ENCODE assay signal across 25 mouse cellular contexts in genomic region chr4:128683706-128684105, GRCm38 (mm10). TPM values are rescaled to one million over a fixed set of nuclear protein-coding genes. Genes with fewer than 3 reads are reported as not detected.
DNase-seq lines count a peak whose midpoint lies in the region; ATAC-seq lines count a peak whose summit lies in the region.
"Had no signal": no experiment of that assay in that cellular context is flagged by ENCODE, and none has a peak within 500 bp of the region (broad histone marks: within the 10 kb centered on the region; RNA-seq: fewer than 3 reads in every experiment).

No protein-coding gene starts in this region.

- ATAC-seq in forebrain, embryonic 11.5 days (replicated peaks; ENCODE audit: low FRiP score), result no peak
- no peak for ATAC-seq in forebrain, embryonic 15.5 days (replicated peaks)
- no peak; the same call in 1 of the 2 replicates for ATAC-seq in midbrain, embryonic 16.5 days
- ATAC-seq in neural tube, embryonic 14.5 days (ENCODE audit: low read depth), result peak; percentile 7; the same call in 1 of the 2 replicates
- ATAC-seq: activated CD4-positive, CD25-positive, alpha-beta regulatory T cell, adult 4 months; liver, postnatal 0 days; Patski had no signal

- DNase-seq in forebrain, embryonic 11.5 days (ENCODE audit: low spot score), result peak; percentile 0
- no peak for DNase-seq in midbrain, embryonic 10.5 days (ENCODE audit: low spot score)
- DNase-seq in mesoderm, embryonic 11.5 days (ENCODE audit: low read depth, low spot score), result peak; percentile 26
- no peak for DNase-seq in right cerebral cortex, postnatal 14 days
- no peak for DNase-seq in layer of hippocampus, postnatal 14 days (ENCODE audit: low spot score in 2 of 2)
- DNase-seq: adrenal gland, postnatal 10 days; cerebellum, adult 9-11 months; gastrocnemius, adult 2 months; heart, postnatal 4 days; kidney, adult 11 months; liver; liver, postnatal 0 days; lung, postnatal 14 days; retina, postnatal 1 day; right cerebral cortex, postnatal 4 days; thymus, adult 2 months had no signal

- peaks cover 5% of the 10 kb centered on the region; the same call in 1 of the 2 replicates for H3K4me1 ChIP-seq in forebrain, embryonic 11.5 days (replicated peaks; ENCODE audit: control insufficient read depth, insufficient read depth, low read length)
- peaks cover 17% of the 10 kb centered on the region for H3K4me1 ChIP-seq in forebrain, embryonic 15.5 days
- H3K4me1 ChIP-seq in midbrain, embryonic 10.5 days, result peaks cover 41% of the 10 kb centered on the region
- peaks cover 22% of the 10 kb centered on the region for H3K4me1 ChIP-seq in midbrain, embryonic 16.5 days (ENCODE audit: control insufficient read depth, insufficient read depth, low read length)
- peaks cover 33% of the 10 kb centered on the region for H3K4me1 ChIP-seq in neural tube, embryonic 14.5 days (ENCODE audit: control insufficient read depth, insufficient read depth, low read length)

- no peak overlapping the region for H3K4me3 ChIP-seq in forebrain, embryonic 11.5 days (ENCODE audit: low read depth, low read length)
- H3K4me3 ChIP-seq in forebrain, embryonic 15.5 days, result no peak overlapping the region
- no peak overlapping the region for H3K4me3 ChIP-seq in midbrain, embryonic 10.5 days
- no peak overlapping the region for H3K4me3 ChIP-seq in midbrain, embryonic 16.5 days (ENCODE audit: low read depth, low read length)
- no peak overlapping the region for H3K4me3 ChIP-seq in neural tube, embryonic 14.5 days (ENCODE audit: low read depth, low read length)
- H3K4me3 ChIP-seq: embryonic facial prominence, embryonic 12.5 days; erythroblast, embryonic 14.5 days; gastrocnemius, adult 2 months; heart, embryonic 13.5 days; megakaryocyte, embryonic 14.5 days had no signal

- H3K27ac ChIP-seq in forebrain, embryonic 11.5 days (ENCODE audit: low read depth, low read length), result no peak overlapping the region
- no peak overlapping the region for H3K27ac ChIP-seq in forebrain, embryonic 15.5 days (replicated peaks)
- H3K27ac ChIP-seq in midbrain, embryonic 10.5 days (replicated peaks), result peak overlapping the region; percentile 55; the same call in 1 of the 2 replicates
- H3K27ac ChIP-seq in midbrain, embryonic 16.5 days (ENCODE audit: low read length), result no peak overlapping the region
- peak overlapping the region; percentile 70 for H3K27ac ChIP-seq in neural tube, embryonic 14.5 days (ENCODE audit: low read depth, low read length)
- H3K27ac ChIP-seq: embryonic facial prominence, embryonic 12.5 days; gastrocnemius, adult 2 months; heart, embryonic 13.5 days had no signal

- H3K4me2 ChIP-seq in forebrain, embryonic 11.5 days (ENCODE audit: low read depth, low read length, severe bottlenecking), result no peak overlapping the region
- H3K4me2 ChIP-seq in forebrain, embryonic 15.5 days (replicated peaks), result no peak overlapping the region
- no peak overlapping the region for H3K4me2 ChIP-seq in midbrain, embryonic 16.5 days (ENCODE audit: low read length)
- no peak overlapping the region for H3K4me2 ChIP-seq in neural tube, embryonic 14.5 days (ENCODE audit: low read depth, low read length)
- H3K4me2 ChIP-seq: embryonic facial prominence, embryonic 12.5 days; heart, embryonic 13.5 days had no signal

- no peaks in the 10 kb centered on the region for H3K9me3 ChIP-seq in forebrain, embryonic 11.5 days (ENCODE audit: control insufficient read depth, low read length)
- H3K9me3 ChIP-seq in forebrain, embryonic 15.5 days, result no peaks in the 10 kb centered on the region
- H3K9me3 ChIP-seq in midbrain, embryonic 10.5 days (replicated peaks), result peaks cover 7% of the 10 kb centered on the region; the same call in 1 of the 2 replicates
- H3K9me3 ChIP-seq in midbrain, embryonic 16.5 days (replicated peaks; ENCODE audit: control insufficient read depth, low read length, poor library complexity, severe bottlenecking), result no peaks in the 10 kb centered on the region; the same call in 1 of the 2 replicates
- no peaks in the 10 kb centered on the region for H3K9me3 ChIP-seq in neural tube, embryonic 14.5 days (ENCODE audit: control insufficient read depth, low read length)
- H3K9me3 ChIP-seq: embryonic facial prominence, embryonic 12.5 days; heart, embryonic 13.5 days; megakaryocyte, embryonic 14.5 days had no signal

- H3K27me3 ChIP-seq in forebrain, embryonic 11.5 days (ENCODE audit: control insufficient read depth, insufficient read depth, low read length), result no peaks in the 10 kb centered on the region
- H3K27me3 ChIP-seq in forebrain, embryonic 15.5 days, result no peaks in the 10 kb centered on the region
- H3K27me3 ChIP-seq in midbrain, embryonic 10.5 days (ENCODE audit: low read depth, poor library complexity, severe bottlenecking), result 0 out of 2 replicates have a peak, but pooled peaks cover 5% of the 10 kb centered on the region
- no peaks in the 10 kb centered on the region for H3K27me3 ChIP-seq in midbrain, embryonic 16.5 days (ENCODE audit: control insufficient read depth, insufficient read depth, low read depth, low read length)
- H3K27me3 ChIP-seq in neural tube, embryonic 14.5 days (ENCODE audit: control insufficient read depth, insufficient read depth, low read length), result no peaks in the 10 kb centered on the region
- H3K27me3 ChIP-seq: embryonic facial prominence, embryonic 12.5 days; megakaryocyte, embryonic 14.5 days; Patski had no signal

- no peaks in the 10 kb centered on the region for H3K36me3 ChIP-seq in forebrain, embryonic 11.5 days (ENCODE audit: control insufficient read depth, insufficient read depth, low read length)
- no peaks in the 10 kb centered on the region for H3K36me3 ChIP-seq in forebrain, embryonic 15.5 days
- no peaks in the 10 kb centered on the region for H3K36me3 ChIP-seq in midbrain, embryonic 10.5 days
- no peaks in the 10 kb centered on the region for H3K36me3 ChIP-seq in midbrain, embryonic 16.5 days (ENCODE audit: control insufficient read depth, insufficient read depth, low read length)
- no peaks in the 10 kb centered on the region for H3K36me3 ChIP-seq in neural tube, embryonic 14.5 days (ENCODE audit: control insufficient read depth, insufficient read depth, low read length)
- H3K36me3 ChIP-seq: embryonic facial prominence, embryonic 12.5 days; heart, embryonic 13.5 days had no signal

- no peak overlapping the region for H3K9ac ChIP-seq in forebrain, embryonic 11.5 days (ENCODE audit: low read length)
- H3K9ac ChIP-seq in forebrain, embryonic 15.5 days (replicated peaks), result no peak overlapping the region
- H3K9ac ChIP-seq in midbrain, embryonic 16.5 days (ENCODE audit: low read depth, low read length), result no peak overlapping the region
- no peak overlapping the region for H3K9ac ChIP-seq in neural tube, embryonic 14.5 days (replicated peaks; ENCODE audit: low read depth, low read length)
- H3K9ac ChIP-seq: embryonic facial prominence, embryonic 12.5 days; heart, embryonic 13.5 days; liver, postnatal 0 days had no signal

- 46% methylated on average over 3 of the region's 3 CpGs for WGBS in forebrain, embryonic 11.5 days
- 48% methylated on average over 3 of the region's 3 CpGs for whole genome bisulfite sequencing in forebrain, embryonic 15.5 days
- 47% methylated on average over 3 of the region's 3 CpGs for WGBS in midbrain, embryonic 10.5 days
- 41% methylated on average over 3 of the region's 3 CpGs for WGBS in midbrain, embryonic 16.5 days
- WGBS in neural tube, embryonic 14.5 days, result 12% methylated on average over 3 of the region's 3 CpGs

RNA-seq across cellular contexts. Expression of gene Phc2, which starts 29.2 kb away (rescaled TPM):
- 133 and 144 TPM in 2 replicates for polyA plus RNA-seq in forebrain, embryonic 11.5 days (2014; fragmentation: Nextera tagmentation; extraction: Ambion mirVana)
- 88.3 and 102 TPM in 2 replicates for polyA plus RNA-seq in forebrain, embryonic 15.5 days (2015; fragmentation: Nextera tagmentation; extraction: Ambion mirVana)
- polyA plus RNA-seq in midbrain, embryonic 10.5 days (2016; fragmentation: Nextera tagmentation; extraction: Ambion mirVana), result 20.8 and 30.0 TPM in 2 replicates
- 19.5 and 22.6 TPM in 2 replicates for polyA plus RNA-seq in midbrain, embryonic 16.5 days (2015; fragmentation: Nextera tagmentation; extraction: Ambion mirVana)
- 31.9 and 48.8 TPM in 2 replicates for polyA plus RNA-seq in neural tube, embryonic 14.5 days (2014; fragmentation: Nextera tagmentation; extraction: Ambion mirVana)
- total RNA-seq in layer of hippocampus, postnatal 14 days (2021), result 10 to 100 TPM; 83.0 to 86.4 TPM

Comparison
In these comparisons a context has a peak if more than half of its experiments do, and no peak if none do; other contexts are left out.
1. H3K27ac ChIP-seq: peak in midbrain, embryonic 10.5 days (single experiment) and neural tube, embryonic 14.5 days (single experiment); none in forebrain, embryonic 11.5 days (single experiment), forebrain, embryonic 15.5 days (single experiment) and midbrain, embryonic 16.5 days (single experiment).
2. DNase-seq: peak in forebrain, embryonic 11.5 days (single experiment) and mesoderm, embryonic 11.5 days (single experiment); none in midbrain, embryonic 10.5 days (single experiment), right cerebral cortex, postnatal 14 days (single experiment) and layer of hippocampus, postnatal 14 days (0 of 2).